Mouse (Mus musculus): ENCODE data around the gene Uhrf1.

DNA sequence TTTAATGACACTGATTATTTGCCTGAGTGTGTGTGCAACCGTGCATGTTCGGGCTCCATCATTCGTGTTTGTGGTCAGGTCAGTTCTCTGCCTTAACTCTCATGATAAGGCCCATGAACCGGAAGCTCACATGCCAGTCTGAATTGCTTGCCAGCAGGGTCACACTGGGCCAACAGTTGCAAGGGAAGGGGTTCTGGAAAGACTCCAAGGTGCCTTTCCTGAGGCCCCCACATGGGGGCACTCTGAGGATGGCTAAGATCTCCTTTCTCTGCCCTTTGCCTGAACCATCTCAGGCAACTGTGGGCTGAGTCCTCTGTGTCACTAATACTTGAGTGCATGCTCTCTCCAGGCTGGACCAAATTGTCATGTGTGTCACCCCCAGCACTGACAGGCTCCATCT, 34.1 kb downstream of the Uhrf1 start:
- TF ChIP-seq CTCF (IDR thresholded peaks at IDR 0.05; ENCODE audit: control insufficient read depth, insufficient read depth, low read length) (peak; percentile 49; the same call in 1 of the 2 replicates), POLR2A (IDR thresholded peaks at IDR 0.05; ENCODE audit: borderline replicate concordance, control insufficient read depth, low read depth, low read length) (no peak)
